Mouse (Mus musculus) lung, postnatal 0 days (tissue): ENCODE results near the gene Tmem121b.

ENCODE experiments used
- CTCF ChIP-seq: IDR thresholded peaks from 2 replicates; pipeline ENCODE4 v1.5.1; 2016; ENCODE audit warnings: antibody characterized with exemption, mild to moderate bottlenecking
- EP300 ChIP-seq: IDR thresholded peaks from 2 replicates; pipeline ENCODE4 v1.6.1; 2016; ENCODE audit warnings: antibody characterized with exemption, mild to moderate bottlenecking, control low read depth

GRCm38 (mm10) chr6:120519647-120520046 is 26.0 kb upstream of the Tmem121b start:
- TF ChIP-seq CTCF (no peak), EP300 (no peak)
